Comparison of ENCODE assay signal across 1 mouse cellular context in the genomic region with DNA sequence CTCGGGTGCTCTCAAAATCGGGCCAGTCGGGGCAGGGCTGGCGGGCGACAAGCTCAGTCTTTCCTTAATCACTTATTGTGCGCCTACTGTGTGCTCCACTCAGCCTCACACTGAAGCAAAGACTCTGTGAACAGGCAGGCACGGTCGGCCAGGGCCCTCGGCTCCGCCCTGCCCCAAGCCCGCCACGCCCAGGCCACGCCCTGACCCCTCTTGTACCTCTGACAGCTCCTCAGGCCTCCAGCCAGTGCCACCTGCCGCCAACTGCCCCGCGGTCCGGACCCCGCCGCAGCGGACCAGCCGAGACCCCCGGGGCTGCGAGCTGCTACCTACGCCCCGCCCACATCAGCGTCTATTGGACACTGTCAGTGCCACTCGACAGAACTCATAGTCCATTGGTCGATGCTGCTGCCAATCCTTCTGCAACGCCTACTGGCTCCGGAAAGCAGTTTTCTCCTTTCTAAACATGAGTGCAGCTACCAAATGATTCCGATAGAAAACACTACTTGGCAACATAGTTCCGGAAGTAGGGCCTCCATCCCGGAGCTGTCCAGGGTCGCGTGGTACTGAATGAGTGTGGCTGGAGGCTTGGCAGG.
TF ChIP-seq lines count a peak whose summit lies in the region.

A gene (minus strand): TSS at position 439 of the 593 bp plus-strand sequence.

TF ChIP-seq in MEL, 35 proteins besides CTCF, POLR2A, EP300 and RAD21 (continued from another document):
- TF ChIP-seq MAZ (IDR thresholded peaks at IDR 0.05; ENCODE audit: low read depth, low read length) (0 out of 2 replicates have a peak, but pooled peaks have one; percentile 53), RCOR1 (IDR thresholded peaks at IDR 0.05; ENCODE audit: low read depth, low read length) (no peak), POLR2AphosphoS5 (IDR thresholded peaks at IDR 0.05; ENCODE audit: borderline replicate concordance, low read depth, low read length) (no peak), E2F4 (IDR thresholded peaks at IDR 0.05; ENCODE audit: borderline replicate concordance, low read depth, low read length) (no peak), UBTF (IDR thresholded peaks at IDR 0.05; ENCODE audit: borderline replicate concordance, insufficient read depth, low read depth, low read length) (no peak; the same call in 1 of the 2 replicates), NELFE (IDR thresholded peaks at IDR 0.05; ENCODE audit: low read depth, low read length) (peak; percentile 46; the same call in 1 of the 2 replicates), NRF1 (IDR thresholded peaks at IDR 0.05; ENCODE audit: insufficient read depth, low read depth, low read length, poor library complexity, severe bottlenecking) (0 out of 2 replicates have a peak, but pooled peaks have one; percentile 14), KAT2A (conservative IDR thresholded peaks at IDR 0.05; ENCODE audit: low read depth, low read length) (peak; percentile 65; the same call in 1 of the 2 replicates), MXI1 (IDR thresholded peaks at IDR 0.05; ENCODE audit: low read depth, low read length) (peak; percentile 96), MYC (IDR thresholded peaks at IDR 0.05; ENCODE audit: low read depth, low read length) (peak; percentile 76; the same call in 1 of the 2 replicates), ZC3H11A (IDR thresholded peaks at IDR 0.05; ENCODE audit: low read depth, low read length) (no peak)
